Mouse (Mus musculus) lung, embryonic 15.5 days (tissue): ENCODE data around the gene Asic2. TPM values are rescaled to one million over a fixed set of nuclear protein-coding genes. Genes with fewer than 3 reads are reported as not detected.

Experiments used
- ATAC-seq: fragments of 200-750 bp; cut with Nextera tagmentation; 2 replicates; pipeline ENCODE4 v1.8.0; 2017; ENCODE audit warnings: moderate number of reproducible peaks, borderline replicate concordance; ENCODE audit not compliant: low FRiP score, low TSS enrichment; ENCODE audit errors: extremely low read depth
- H3K27ac ChIP-seq: fragments of 300-500 bp; sonication (generic); 2 replicates; pipeline ENCODE4 v1.5.1; 2015; ENCODE audit warnings: moderate library complexity, mild to moderate bottlenecking, inconsistent platforms
- H3K27me3 ChIP-seq: fragments of 300-500 bp; sonication (generic); 2 replicates; pipeline ENCODE4 v1.6.1; 2015; ENCODE audit warnings: inconsistent platforms
- H3K36me3 ChIP-seq: fragments of 300-500 bp; sonication (generic); 2 replicates; pipeline ENCODE4 v1.6.1; 2015; ENCODE audit warnings: inconsistent platforms
- H3K4me1 ChIP-seq: fragments of 300-500 bp; sonication (generic); 2 replicates; pipeline ENCODE4 v1.6.1; 2015; ENCODE audit warnings: inconsistent platforms
- H3K4me2 ChIP-seq: fragments of 300-500 bp; sonication (generic); 2 replicates; pipeline ENCODE4 v1.6.1; 2015; ENCODE audit warnings: inconsistent platforms, mild to moderate bottlenecking, moderate library complexity
- H3K4me3 ChIP-seq: fragments of 300-500 bp; sonication (generic); 2 replicates; pipeline ENCODE4 v1.5.1; 2015; ENCODE audit warnings: mild to moderate bottlenecking, inconsistent platforms
- H3K9ac ChIP-seq: fragments of 300-500 bp; sonication (generic); 2 replicates; pipeline ENCODE4 v1.6.1; 2015; ENCODE audit warnings: inconsistent platforms
- H3K9me3 ChIP-seq: fragments of 300-500 bp; sonication (generic); 2 replicates; pipeline ENCODE4 v1.6.1; 2016; ENCODE audit warnings: inconsistent platforms
- WGBS: fragments of 180-500 bp; shearing (Covaris S2); methylation state at CpG from one replicate; pipeline ENCODE4 v1.1.7; 2015; 5-methylcytosine and 5-hydroxymethylcytosine counted together
- polyA plus RNA-seq: library from polyadenylated mRNA; unstranded; fragments of >200 nt; fragmentation: Nextera tagmentation; extraction: Ambion mirVana; gene quantifications from 2 replicates; pipeline ENCODE4 v1.2.1, GENCODE M21; 2015

Gene Asic2
- polyA plus RNA-seq, 1 experiment from 2014 or later, result 0.37 TPM

- Histone ChIP-seq H3K27me3 (no peaks in the 10 kb centered on the region), H3K27ac (peak overlapping the region; percentile 44; the same call in 1 of the 2 replicates), H3K9me3 (no peaks in the 10 kb centered on the region), H3K4me3 (no peak overlapping the region), H3K9ac (no peak overlapping the region), H3K36me3 (no peaks in the 10 kb centered on the region), H3K4me1 (no peaks in the 10 kb centered on the region), H3K4me2 (no peak overlapping the region)
- 28% methylated on average over 13 of the region's 13 CpGs for WGBS
- peak; percentile 76 for ATAC-seq
These were observed 728.1 kb downstream of the Asic2 start for GRCm38 (mm10) chr11:81239966-81240681.

- WGBS, result 50% methylated on average over 2 of the region's 2 CpGs
- ATAC-seq, result no peak
These were observed 729.2 kb downstream of the Asic2 start for GRCm38 (mm10) chr11:81239091-81239490.

GRCm38 (mm10) chr11:81236070-81236469 is 732.2 kb downstream of the Asic2 start:
- ATAC-seq, result no peak

More at GRCm38 (mm10) chr11:81239091-81239490, 729.2 kb downstream of the Asic2 start:
- H3K4me2 ChIP-seq, result no peak overlapping the region
- H3K9ac ChIP-seq, result no peak overlapping the region
- H3K9me3 ChIP-seq, result no peaks in the 10 kb centered on the region
- no peak overlapping the region for H3K4me3 ChIP-seq
- no peak overlapping the region for H3K27ac ChIP-seq
- no peaks in the 10 kb centered on the region for H3K27me3 ChIP-seq
- H3K4me1 ChIP-seq, result no peaks in the 10 kb centered on the region
- H3K36me3 ChIP-seq, result no peaks in the 10 kb centered on the region

DNA sequence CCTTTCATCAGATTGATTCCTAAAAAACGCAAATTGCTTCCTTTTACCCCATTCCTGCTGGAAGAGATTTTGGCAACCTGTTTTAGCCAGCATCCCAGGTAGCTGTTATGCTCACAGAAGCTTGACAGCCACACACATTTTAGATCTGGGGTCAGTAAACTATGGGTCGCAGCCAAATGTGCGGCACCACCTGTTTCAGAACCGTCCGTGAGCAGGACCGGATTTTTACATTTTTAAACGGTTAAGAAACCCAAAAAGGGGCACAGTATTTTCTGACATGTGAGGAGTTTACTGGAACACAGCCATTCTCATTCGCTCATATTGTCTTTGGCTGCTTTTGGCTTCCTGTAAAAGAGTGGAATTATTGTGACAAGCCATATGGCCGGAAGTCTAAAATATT is 744.9 kb downstream of the Asic2 start:
- Histone ChIP-seq H3K4me2 (no peak overlapping the region), H3K27ac (no peak overlapping the region), H3K27me3 (no peaks in the 10 kb centered on the region), H3K9ac (no peak overlapping the region), H3K4me3 (no peak overlapping the region), H3K36me3 (no peaks in the 10 kb centered on the region), H3K4me1 (no peaks in the 10 kb centered on the region), H3K9me3 (no peaks in the 10 kb centered on the region)
- WGBS, result 75% methylated on average over 9 of the region's 9 CpGs
- no peak for ATAC-seq

More at GRCm38 (mm10) chr11:81236070-81236469, 732.2 kb downstream of the Asic2 start:
- no peaks in the 10 kb centered on the region for H3K36me3 ChIP-seq
- H3K9ac ChIP-seq, result no peak overlapping the region
- no peaks in the 10 kb centered on the region for H3K9me3 ChIP-seq
- no peaks in the 10 kb centered on the region for H3K4me1 ChIP-seq
- H3K27me3 ChIP-seq, result no peaks in the 10 kb centered on the region
- no peak overlapping the region for H3K4me2 ChIP-seq
- no peak overlapping the region for H3K4me3 ChIP-seq
- no peak overlapping the region for H3K27ac ChIP-seq
- 82% methylated on average over 2 of the region's 2 CpGs for WGBS

- H3K27me3 ChIP-seq, result no peaks in the 10 kb centered on the region
- H3K4me1 ChIP-seq, result no peaks in the 10 kb centered on the region
- no peak overlapping the region for H3K27ac ChIP-seq
- H3K4me3 ChIP-seq, result no peak overlapping the region
- WGBS, result 70% methylated on average over 4 of the region's 4 CpGs
- no peaks in the 10 kb centered on the region for H3K36me3 ChIP-seq
- H3K9me3 ChIP-seq, result no peaks in the 10 kb centered on the region
- ATAC-seq, result no peak
- H3K9ac ChIP-seq, result no peak overlapping the region
- H3K4me2 ChIP-seq, result no peak overlapping the region
These were observed 747.5 kb downstream of the Asic2 start for GRCm38 (mm10) chr11:81220786-81221185.

DNA sequence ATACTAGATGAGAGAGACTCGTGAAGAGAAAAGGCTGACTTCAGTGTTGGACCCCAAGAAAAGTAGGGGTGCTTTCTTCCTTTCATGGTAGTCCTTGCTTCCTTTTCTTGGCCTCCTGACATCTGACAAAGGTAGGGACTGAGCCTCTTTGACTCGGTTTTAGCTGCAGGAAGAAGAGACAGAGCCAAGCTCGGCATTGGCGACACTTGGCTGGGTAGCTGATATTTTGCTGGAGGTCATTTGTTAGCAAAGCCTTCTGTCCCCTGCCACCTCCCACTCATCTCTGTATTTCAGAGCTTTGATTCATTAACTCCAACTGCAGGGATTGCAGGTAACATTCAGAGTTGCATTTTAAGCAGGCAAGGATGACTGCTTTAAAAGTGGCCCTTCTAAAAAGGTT is 762.8 kb downstream of the Asic2 start:
- 52% methylated on average over 4 of the region's 4 CpGs for WGBS
- no peak overlapping the region for H3K27ac ChIP-seq
- no peaks in the 10 kb centered on the region for H3K4me1 ChIP-seq
- no peaks in the 10 kb centered on the region for H3K36me3 ChIP-seq
- no peaks in the 10 kb centered on the region for H3K27me3 ChIP-seq
- H3K9ac ChIP-seq, result no peak overlapping the region
- H3K9me3 ChIP-seq, result no peaks in the 10 kb centered on the region
- H3K4me3 ChIP-seq, result no peak overlapping the region
- ATAC-seq, result no peak
- H3K4me2 ChIP-seq, result no peak overlapping the region

DNA sequence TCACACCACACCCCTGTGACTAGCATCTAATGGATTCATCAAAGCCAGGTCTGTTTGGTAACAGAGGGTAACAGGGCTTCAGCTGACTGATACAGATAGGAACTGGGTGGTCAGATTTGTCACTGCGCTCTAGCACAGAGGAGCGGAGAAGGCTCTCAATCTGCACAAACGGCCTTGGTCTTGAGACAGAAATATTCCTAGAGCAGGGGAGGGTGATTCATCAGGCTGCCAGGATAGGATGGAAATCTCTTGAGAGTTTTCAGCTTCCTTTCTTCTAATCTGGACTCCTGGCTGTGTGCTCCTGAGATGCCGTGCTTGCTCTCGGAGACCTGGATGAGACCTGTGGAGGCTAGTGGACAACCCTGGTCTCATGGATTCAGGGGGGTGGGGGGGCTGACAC is 765.7 kb downstream of the Asic2 start:
- H3K27me3 ChIP-seq, result no peaks in the 10 kb centered on the region
- H3K9ac ChIP-seq, result no peak overlapping the region
- H3K36me3 ChIP-seq, result no peaks in the 10 kb centered on the region
- ATAC-seq, result no peak
- H3K9me3 ChIP-seq, result no peaks in the 10 kb centered on the region
- no peaks in the 10 kb centered on the region for H3K4me1 ChIP-seq
- WGBS, result 65% methylated on average over 5 of the region's 5 CpGs
- H3K4me3 ChIP-seq, result no peak overlapping the region
- H3K4me2 ChIP-seq, result no peak overlapping the region
- no peak overlapping the region for H3K27ac ChIP-seq

- Histone ChIP-seq H3K27me3 (no peaks in the 10 kb centered on the region), H3K9me3 (no peaks in the 10 kb centered on the region), H3K36me3 (no peaks in the 10 kb centered on the region), H3K4me3 (no peak overlapping the region), H3K4me1 (no peaks in the 10 kb centered on the region), H3K27ac (no peak overlapping the region), H3K4me2 (no peak overlapping the region), H3K9ac (no peak overlapping the region)
- WGBS, result 37% methylated on average over 4 of the region's 4 CpGs
- ATAC-seq, result no peak
These were observed 774.4 kb downstream of the Asic2 start for GRCm38 (mm10) chr11:81193856-81194255.

DNA sequence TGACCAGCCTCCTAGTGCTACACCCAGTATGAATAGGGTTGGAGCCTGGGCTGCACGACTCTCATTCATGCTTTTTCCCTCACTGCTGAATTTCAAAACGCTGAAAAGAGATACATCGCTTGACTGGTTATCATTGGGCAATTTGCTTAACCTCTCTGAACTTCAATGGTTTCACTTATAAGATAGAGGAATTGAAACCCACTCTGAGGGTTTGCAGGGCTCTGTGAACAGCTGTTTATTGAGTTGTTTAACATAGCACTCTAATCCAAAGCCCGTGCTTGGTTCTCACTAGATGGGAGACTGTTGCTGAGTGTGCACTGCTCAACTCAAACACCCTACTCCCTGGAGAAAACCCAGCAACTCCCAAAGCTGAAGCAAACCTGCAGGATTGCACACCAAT is 776.1 kb downstream of the Asic2 start:
- H3K4me1 ChIP-seq, result no peaks in the 10 kb centered on the region
- no peaks in the 10 kb centered on the region for H3K36me3 ChIP-seq
- 76% methylated on average over 4 of the region's 4 CpGs for WGBS
- H3K27me3 ChIP-seq, result no peaks in the 10 kb centered on the region
- ATAC-seq, result no peak
- no peaks in the 10 kb centered on the region for H3K9me3 ChIP-seq
- H3K4me2 ChIP-seq, result no peak overlapping the region
- H3K9ac ChIP-seq, result no peak overlapping the region
- no peak overlapping the region for H3K27ac ChIP-seq
- no peak overlapping the region for H3K4me3 ChIP-seq

DNA sequence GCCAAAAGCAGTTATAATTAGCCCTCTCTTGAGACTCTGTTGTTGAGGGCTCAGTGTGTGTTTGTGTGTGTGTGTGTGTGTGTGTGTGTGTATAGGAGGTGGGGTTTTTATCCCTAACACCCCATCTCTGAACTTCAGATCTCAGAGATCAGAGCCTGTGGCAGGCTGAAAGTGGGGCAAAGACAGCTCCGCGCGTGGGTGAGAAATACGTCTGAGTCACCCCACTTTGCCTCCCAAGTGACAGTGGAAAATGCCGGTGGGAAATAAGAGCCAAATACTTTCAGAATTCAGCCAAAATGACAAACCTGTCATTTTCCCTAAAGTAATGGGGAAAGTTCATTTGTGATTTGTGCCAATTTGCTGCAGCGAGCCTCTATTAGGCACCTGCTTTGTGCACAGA is 779.2 kb downstream of the Asic2 start:
- H3K27ac ChIP-seq, result no peak overlapping the region
- WGBS, result 84% methylated on average over 6 of the region's 6 CpGs
- no peaks in the 10 kb centered on the region for H3K4me1 ChIP-seq
- no peak overlapping the region for H3K4me2 ChIP-seq
- no peaks in the 10 kb centered on the region for H3K27me3 ChIP-seq
- no peak overlapping the region for H3K4me3 ChIP-seq
- ATAC-seq, result no peak
- no peaks in the 10 kb centered on the region for H3K9me3 ChIP-seq
- H3K9ac ChIP-seq, result no peak overlapping the region
- no peaks in the 10 kb centered on the region for H3K36me3 ChIP-seq

- Histone ChIP-seq H3K27ac (no peak overlapping the region), H3K4me3 (no peak overlapping the region), H3K9me3 (no peaks in the 10 kb centered on the region), H3K36me3 (no peaks in the 10 kb centered on the region), H3K4me1 (no peaks in the 10 kb centered on the region), H3K4me2 (no peak overlapping the region), H3K27me3 (no peaks in the 10 kb centered on the region), H3K9ac (no peak overlapping the region)
- ATAC-seq, result no peak
- 63% methylated on average over 3 of the region's 3 CpGs for WGBS
These were observed 780.4 kb downstream of the Asic2 start for GRCm38 (mm10) chr11:81187851-81188250.

DNA sequence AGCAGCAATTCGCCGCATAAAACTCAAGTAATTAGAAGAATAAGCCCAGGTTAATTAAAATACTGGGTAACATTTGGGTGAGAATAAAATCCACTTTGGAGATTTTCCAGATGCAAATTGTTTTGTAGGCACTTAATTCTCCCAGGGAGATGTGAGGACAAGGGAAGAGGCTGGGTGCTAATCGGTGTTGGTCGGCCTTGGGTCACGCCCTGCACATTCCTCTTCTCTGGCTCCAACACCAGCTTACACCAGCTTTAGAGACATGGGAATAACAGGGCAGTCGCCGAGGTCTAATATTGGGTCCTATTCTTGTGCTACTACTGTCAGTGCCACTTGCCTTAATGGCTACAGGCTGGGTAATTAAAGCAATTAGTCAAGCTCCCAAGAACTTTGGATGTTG is 783.5 kb downstream of the Asic2 start:
- no peak overlapping the region for H3K4me3 ChIP-seq
- 63% methylated on average over 7 of the region's 7 CpGs for WGBS
- H3K27me3 ChIP-seq, result no peaks in the 10 kb centered on the region
- no peaks in the 10 kb centered on the region for H3K4me1 ChIP-seq
- H3K9me3 ChIP-seq, result no peaks in the 10 kb centered on the region
- no peak overlapping the region for H3K4me2 ChIP-seq
- H3K36me3 ChIP-seq, result no peaks in the 10 kb centered on the region
- H3K9ac ChIP-seq, result no peak overlapping the region
- ATAC-seq, result no peak
- H3K27ac ChIP-seq, result no peak overlapping the region

GRCm38 (mm10) chr11:81164890-81165289 is 803.4 kb downstream of the Asic2 start:
- Histone ChIP-seq H3K27ac (no peak overlapping the region), H3K4me3 (no peak overlapping the region), H3K9me3 (no peaks in the 10 kb centered on the region), H3K9ac (no peak overlapping the region), H3K36me3 (no peaks in the 10 kb centered on the region), H3K4me2 (no peak overlapping the region), H3K27me3 (no peaks in the 10 kb centered on the region), H3K4me1 (no peaks in the 10 kb centered on the region)
- no peak for ATAC-seq
- WGBS, result 74% methylated on average over 2 of the region's 2 CpGs
